Mouse (Mus musculus) olfactory bulb, adult 2 months (tissue): Measurements from ENCODE around the gene G6pc. TPM values are rescaled to one million over a fixed set of nuclear protein-coding genes. Genes with fewer than 3 reads are reported as not detected.
A peak's percentile ranks its signal among the peaks of the same experiment; 100 is the strongest.
"Not testable (repeated sequence)": the region's sequence is repeated elsewhere in the genome, so short reads cannot be mapped to it uniquely, and the experiment has no call there.

Experiments used
- H3K27ac ChIP-seq: fragments of 200-500 bp; 2 replicates; pipeline ENCODE4 v1.5.1; 2012; ENCODE audit warnings: low read depth, low read length; ENCODE audit not compliant: insufficient read depth
- H3K4me1 ChIP-seq: fragments of 200-500 bp; 2 replicates; pipeline ENCODE4 v1.6.1; 2012; ENCODE audit warnings: low read length; ENCODE audit not compliant: control insufficient read depth, insufficient read depth
- H3K4me3 ChIP-seq: fragments of 200-500 bp; 2 replicates; pipeline ENCODE4 v1.5.1; 2012; ENCODE audit warnings: mild to moderate bottlenecking, low read depth, low read length, moderate library complexity; ENCODE audit not compliant: insufficient read depth
- CTCF ChIP-seq: fragments of 200-500 bp; IDR thresholded peaks from 2 replicates; pipeline ENCODE4 v1.5.1; 2012; ENCODE audit warnings: low read depth, mild to moderate bottlenecking, low read length, moderate library complexity; ENCODE audit not compliant: insufficient read depth
- POLR2A ChIP-seq: fragments of 200-500 bp; IDR thresholded peaks from 2 replicates; pipeline ENCODE4 v1.6.1; 2012; ENCODE audit warnings: mild to moderate bottlenecking, low read depth, low read length, moderate library complexity; ENCODE audit not compliant: insufficient read depth
- WGBS: fragments of 180-500 bp; shearing (Covaris S2); methylation state at CpG from one replicate; pipeline ENCODE4 v1.1.7; 2018; 5-methylcytosine and 5-hydroxymethylcytosine counted together
- polyA plus RNA-seq: library from polyadenylated mRNA; stranded (reverse); fragments of >200 nt; gene quantifications from 2 replicates; pipeline ENCODE4 v1.2.4, GENCODE M21; 2012; ENCODE audit warnings: low replicate concordance; ENCODE audit not compliant: missing spikeins, insufficient read depth, insufficient read length

Gene G6pc
- polyA plus RNA-seq, 1 experiment = not detected

DNA sequence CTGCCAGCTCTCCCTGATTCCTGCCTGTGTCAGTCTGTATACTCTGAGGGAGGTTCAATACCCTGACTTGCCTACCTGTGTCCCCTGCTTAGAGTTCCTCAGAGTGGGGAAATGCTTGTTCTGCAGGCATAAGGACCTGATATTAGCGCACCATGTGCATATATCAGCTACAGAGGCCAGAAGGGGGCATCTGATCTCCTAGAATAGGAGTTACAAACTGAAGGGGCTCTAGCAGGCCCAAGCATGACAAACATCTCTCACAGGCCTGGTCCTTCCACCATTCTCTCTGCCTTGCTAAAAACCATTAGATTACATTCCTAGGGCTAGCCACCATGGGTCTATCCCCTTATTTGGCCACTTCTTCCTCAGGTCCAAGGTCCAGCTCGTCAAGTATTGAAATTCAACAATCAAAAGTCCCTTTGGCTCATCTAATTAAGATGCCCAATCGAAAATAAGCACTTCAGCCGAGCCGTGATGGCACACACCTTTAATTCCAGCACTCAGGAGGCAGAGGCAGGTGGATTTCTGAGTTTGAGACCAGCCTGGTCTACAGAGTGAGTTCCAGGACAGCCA is 12.8 kb upstream of the G6pc start:
- Histone ChIP-seq H3K27ac (no peak overlapping the region), H3K4me1 (no peaks in the 10 kb centered on the region), H3K4me3 (no peak overlapping the region)
- TF ChIP-seq POLR2A = no peak
- TF ChIP-seq CTCF = no peak
- 80% methylated on average over 5 of the region's 5 CpGs for WGBS

DNA sequence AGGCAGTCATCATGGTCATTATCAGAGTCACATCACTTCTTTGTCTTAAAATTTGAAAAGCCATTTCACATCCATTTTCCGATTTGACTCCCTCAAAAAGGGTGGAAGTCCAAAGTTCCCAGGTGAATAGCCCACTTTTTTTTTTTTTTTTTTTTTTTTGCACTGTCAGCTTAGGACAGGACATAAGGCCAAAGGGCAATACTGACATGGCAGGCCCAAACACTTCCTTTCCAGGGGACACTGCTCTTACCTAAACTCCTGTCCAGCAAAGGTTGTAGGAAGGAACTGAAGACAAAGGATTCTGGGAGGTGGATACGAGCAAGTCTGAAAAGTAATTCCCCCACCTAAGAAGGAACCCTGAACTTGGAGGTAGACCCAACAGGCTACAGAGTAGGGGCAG is 11.4 kb upstream of the G6pc start:
- no peak overlapping the region for H3K4me3 ChIP-seq
- no peak overlapping the region for H3K27ac ChIP-seq
- 86% methylated on average over 2 of the region's 2 CpGs for WGBS
- TF ChIP-seq POLR2A (no peak), CTCF (no peak)
- H3K4me1 ChIP-seq = no peaks in the 10 kb centered on the region

DNA sequence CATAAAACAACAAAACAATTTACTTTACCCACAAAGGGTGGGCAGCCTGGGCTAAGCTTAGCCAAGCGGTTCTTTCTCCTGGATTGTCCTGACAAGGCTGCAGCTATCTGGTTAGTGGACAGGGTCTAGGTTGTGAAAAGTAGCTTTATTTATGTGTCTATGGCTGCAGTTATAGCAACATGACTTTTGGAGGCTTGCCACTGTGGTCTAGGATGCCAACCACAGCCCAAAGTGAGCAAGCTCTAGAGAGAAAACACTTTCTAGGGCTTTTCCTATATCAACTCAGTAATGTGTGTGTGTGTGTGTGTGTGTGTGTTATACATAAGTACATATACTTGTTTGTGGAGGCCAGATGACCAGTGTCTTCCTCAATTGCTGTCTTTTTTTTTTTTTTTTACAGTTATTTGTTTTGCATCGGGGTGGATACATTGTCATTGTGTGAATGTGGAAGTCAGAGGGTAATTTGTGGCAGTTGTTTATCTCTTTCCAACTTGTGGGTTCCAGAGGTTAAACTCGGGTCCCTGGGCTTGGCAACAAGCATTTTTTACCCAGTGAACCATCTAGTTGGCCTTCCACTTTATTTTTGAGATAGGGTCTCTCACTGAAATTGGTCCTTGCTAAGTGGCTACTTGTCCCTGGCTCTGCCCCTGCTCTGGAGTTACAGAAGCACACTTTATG is 9.7 kb upstream of the G6pc start:
- Histone ChIP-seq H3K4me3 (no peak overlapping the region), H3K4me1 (no peaks in the 10 kb centered on the region), H3K27ac (no peak overlapping the region)
- WGBS = 83% methylated on average over 3 of the region's 3 CpGs
- TF ChIP-seq POLR2A (no peak), CTCF (no peak)

DNA sequence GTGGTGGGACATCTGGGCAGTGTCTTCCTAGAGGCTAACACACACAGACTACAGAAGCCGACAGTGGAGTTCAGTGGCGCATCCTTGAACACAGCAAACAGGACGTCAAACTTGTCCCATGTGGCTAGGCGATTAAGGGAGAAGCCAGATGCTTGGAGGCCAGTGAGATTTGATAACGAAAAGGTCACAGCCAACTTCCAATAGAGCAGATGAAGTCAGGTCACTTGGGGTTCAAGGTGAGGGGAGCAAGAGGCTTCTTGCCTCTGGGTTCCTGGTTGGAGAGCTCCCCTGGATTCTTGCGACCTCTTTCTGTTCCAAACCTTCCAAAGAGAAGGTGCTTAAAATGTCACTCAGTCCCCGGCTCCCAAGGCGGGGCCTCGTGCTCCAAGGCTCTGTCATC is 7.6 kb upstream of the G6pc start:
- WGBS = 77% methylated on average over 9 of the region's 9 CpGs
- 0 out of 2 replicates have a peak overlapping the region, but pooled peaks have one; percentile 42 for H3K27ac ChIP-seq

DNA sequence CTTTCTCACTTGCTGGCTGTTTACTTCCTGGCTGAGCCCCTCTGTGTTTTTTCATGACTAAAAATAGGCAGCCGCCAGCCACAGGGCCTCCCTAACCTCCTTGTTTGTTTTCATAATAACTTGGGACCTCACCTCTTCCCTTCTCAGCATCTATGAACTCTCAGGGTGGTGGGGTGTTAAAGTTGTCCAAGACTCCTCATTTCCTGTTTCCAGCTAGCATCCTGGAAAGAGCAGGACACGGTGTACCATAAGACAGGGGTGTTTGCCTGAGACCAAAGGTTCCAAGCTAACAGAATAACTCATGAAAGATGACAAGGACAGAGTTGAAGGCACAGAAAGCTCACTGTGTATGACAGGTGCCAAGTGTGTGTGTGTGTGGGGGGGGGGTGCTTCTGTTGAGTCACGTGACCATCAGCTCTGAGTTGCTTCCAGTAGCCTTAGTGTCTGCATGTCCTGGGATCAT is 6.7 kb upstream of the G6pc start:
- Histone ChIP-seq H3K27ac (no peak overlapping the region), H3K4me1 (no peaks in the 10 kb centered on the region), H3K4me3 (no peak overlapping the region)
- WGBS = 58% methylated on average over 3 of the region's 3 CpGs
- TF ChIP-seq CTCF (no peak), POLR2A (no peak)

More for the DNA sequence above, 7.6 kb upstream of the G6pc start:
- no peak overlapping the region for H3K4me3 ChIP-seq
- no peaks in the 10 kb centered on the region for H3K4me1 ChIP-seq
- TF ChIP-seq POLR2A (no peak), CTCF (no peak)

DNA sequence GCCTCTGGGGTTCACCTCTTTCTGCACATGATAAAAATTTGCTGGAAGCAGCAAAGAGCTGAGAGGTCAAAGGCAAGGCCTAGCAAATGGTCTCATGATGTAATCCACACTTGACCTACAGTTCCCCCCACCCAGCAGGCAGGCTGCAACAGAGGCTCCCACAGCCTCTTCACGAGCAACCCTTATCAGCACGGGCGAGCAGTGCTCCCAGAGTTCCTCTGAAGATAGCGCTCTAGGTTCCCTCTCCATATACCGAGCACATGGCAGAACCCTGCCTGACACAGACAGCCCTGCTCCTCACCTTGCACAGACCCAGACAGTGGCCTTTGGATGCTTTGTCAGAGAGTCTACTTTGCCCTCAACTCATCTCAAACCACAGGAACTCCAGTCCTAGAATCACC is 2.8 kb upstream of the G6pc start:
- Histone ChIP-seq H3K4me1 (no peaks in the 10 kb centered on the region), H3K4me3 (no peak overlapping the region), H3K27ac (no peak overlapping the region)
- TF ChIP-seq POLR2A = no peak
- TF ChIP-seq CTCF = no peak
- WGBS = 91% methylated on average over 5 of the region's 5 CpGs

DNA sequence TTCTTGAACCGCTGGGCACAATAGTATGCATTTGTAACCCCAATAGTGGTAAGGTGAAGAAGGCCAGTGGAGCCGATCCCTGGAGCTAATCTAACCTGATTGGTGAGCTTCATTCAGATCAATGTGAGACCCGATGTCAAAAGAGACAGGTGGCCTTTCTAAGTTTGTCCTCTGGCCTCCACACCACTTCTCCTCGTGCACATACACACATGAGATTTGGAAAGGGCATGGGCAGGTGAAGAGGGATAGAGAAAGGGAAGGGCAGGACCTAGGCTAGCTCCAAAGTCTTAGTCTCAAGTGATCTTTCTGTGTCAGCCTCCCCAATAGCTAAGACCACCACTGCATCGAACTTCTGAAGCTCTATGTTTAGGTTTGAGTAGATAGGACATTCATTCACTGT is 2.8 kb downstream of the G6pc start:
- Histone ChIP-seq H3K27ac (no peak overlapping the region), H3K4me3 (no peak overlapping the region), H3K4me1 (no peaks in the 10 kb centered on the region)
- 74% methylated on average over 5 of the region's 5 CpGs for WGBS
- TF ChIP-seq CTCF (no peak), POLR2A (no peak)

DNA sequence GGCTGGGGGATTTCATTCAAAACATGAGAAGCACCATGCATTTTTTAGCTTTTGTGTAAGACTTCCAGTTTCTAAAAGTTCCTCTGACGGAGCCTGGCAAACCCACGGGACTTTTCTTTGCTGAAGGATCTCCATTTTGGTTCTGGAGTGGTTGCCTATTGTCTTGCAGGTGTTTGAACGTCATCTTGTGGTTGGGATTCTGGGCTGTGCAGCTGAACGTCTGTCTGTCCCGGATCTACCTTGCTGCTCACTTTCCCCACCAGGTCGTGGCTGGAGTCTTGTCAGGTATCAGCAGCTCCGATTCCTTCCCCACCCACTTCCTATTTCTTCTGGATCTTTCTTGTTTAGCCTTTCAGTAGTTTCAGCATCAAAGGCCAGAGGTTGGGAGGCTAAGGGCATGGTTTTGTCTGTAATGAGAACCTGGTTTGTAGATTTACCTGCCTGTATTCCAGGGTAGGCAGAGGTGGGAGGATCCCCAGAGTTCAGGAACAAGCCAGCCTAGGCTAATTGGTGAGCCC is 7.1 kb downstream of the G6pc start:
- no peak for TF ChIP-seq POLR2A
- TF ChIP-seq CTCF = no peak
- H3K4me3 ChIP-seq = no peak overlapping the region
- H3K4me1 ChIP-seq = no peaks in the 10 kb centered on the region
- H3K27ac ChIP-seq = no peak overlapping the region
- 55% methylated on average over 7 of the region's 7 CpGs for WGBS

DNA sequence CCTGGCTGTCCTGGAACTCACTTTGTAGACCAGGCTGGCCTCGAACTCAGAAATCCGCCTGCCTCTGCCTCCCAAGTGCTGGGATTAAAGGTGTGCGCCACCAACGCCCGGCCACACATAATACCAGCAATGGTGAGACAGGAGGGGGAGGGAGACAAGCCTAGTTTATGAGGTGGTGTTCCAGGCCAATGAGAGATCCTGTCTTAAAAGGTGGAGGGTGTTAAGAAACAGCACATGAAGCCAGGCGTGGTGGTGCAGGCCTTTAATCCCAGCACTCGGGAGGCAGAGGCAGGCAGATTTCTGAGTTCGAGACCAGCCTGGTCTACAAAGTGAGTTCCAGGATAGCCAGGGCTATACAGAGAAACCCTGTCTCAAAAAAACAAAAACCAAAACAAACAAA is 10.8 kb downstream of the G6pc start:
- not testable (repeated sequence) for H3K4me1 ChIP-seq, H3K4me3 ChIP-seq, H3K27ac ChIP-seq
- WGBS = 92% methylated on average over 8 of the region's 8 CpGs
